Mouse (Mus musculus) E14TG2a.4 (cell line): ENCODE measurements around the gene Lrp5.

Experiments used
- CTCF ChIP-seq: conservative IDR thresholded peaks from 2 replicates; pipeline ENCODE4 v1.5.1; 2014; ENCODE audit warnings: low read length
- NANOG ChIP-seq: IDR thresholded peaks from 2 replicates; pipeline ENCODE4 v1.6.1; 2014; ENCODE audit warnings: borderline replicate concordance, low read length, mixed read lengths
- POU5F1 ChIP-seq: IDR thresholded peaks from 2 replicates; pipeline ENCODE4 v1.6.1; 2014; ENCODE audit warnings: low read length, borderline replicate concordance

- no peak for TF ChIP-seq CTCF
- TF ChIP-seq POU5F1 = no peak
- TF ChIP-seq NANOG = no peak
Measured at GRCm38 (mm10) chr19:3684414-3684813, 1.9 kb downstream of the Lrp5 start.
